Mouse (Mus musculus): ENCODE measurements at regions not wholly inside any gene's neighbourhood (a gene's known extent, or its start where the extent isn't known, plus 50 kb on each side); places are given as distances from the start of the nearest gene placed in this dataset.

GRCm38 (mm10) chr13:44101806-44102205 lies 317.2 kb downstream of the Cd83 start:
- TF ChIP-seq CTCF (IDR thresholded peaks at IDR 0.05; ENCODE audit: extremely low read depth, insufficient read depth, low read length): no peak
- no peak for TF ChIP-seq POLR2A (IDR thresholded peaks at IDR 0.05; ENCODE audit: extremely low read depth, insufficient read depth, low read length)
